Mouse (Mus musculus): Measurements from ENCODE around the gene Cox6b1.

The Cox6b1 gene

GRCm38 (mm10) chr7:30625530-30626384 is at the start of gene Cox6b1:
Gene Cox6b1, minus strand, starts transcription at chr7:30626151.
- DNase-seq (ENCODE audit: low spot score in 2 of 2) = peak; percentile 82

DNA sequence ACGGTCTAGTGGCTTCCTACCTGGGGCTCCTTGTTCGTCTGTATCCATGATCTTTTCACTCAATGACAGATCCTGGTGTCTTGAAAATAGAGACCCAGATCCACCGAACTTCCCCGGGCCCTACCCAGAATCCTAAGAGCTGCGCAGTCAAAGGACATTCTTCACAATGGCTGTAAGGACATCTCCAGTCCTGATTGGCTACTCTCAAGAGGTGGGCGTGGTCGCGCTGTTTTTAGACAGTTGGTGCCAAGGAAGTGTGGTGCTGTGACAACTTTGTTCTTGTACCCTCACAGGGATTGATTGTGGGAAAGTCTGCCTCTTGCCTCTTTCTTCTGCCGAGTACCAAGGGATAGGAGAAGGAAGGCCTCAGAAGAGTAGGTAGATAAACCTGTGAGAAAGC is 45.5 kb upstream of the Cox6b1 start, which contains the start of gene Pmis2:
TSS of gene Pmis2 (minus strand) at position 126 of the 400 bp plus-strand sequence.
- DNase-seq (ENCODE audit: low spot score in 2 of 2) = no peak

DNA sequence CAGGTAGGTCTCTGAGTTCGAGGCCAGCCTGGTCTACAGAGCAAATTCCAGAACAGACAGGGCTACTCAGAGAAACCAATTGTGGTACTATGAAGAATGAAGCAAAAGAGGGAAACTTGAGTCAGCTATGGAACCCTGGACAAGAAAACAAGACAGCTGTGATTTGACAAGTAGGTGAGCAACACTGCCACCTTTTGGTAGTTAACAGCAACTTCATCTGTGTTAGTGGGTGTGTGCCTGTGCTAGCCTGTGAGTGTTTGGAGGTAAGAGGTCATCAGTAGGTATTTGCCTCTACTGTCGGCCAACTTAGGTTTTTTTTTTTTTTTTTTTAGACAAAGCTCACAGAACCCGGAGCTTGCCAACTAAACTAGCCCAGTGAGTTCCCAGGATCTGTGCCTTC is 43.3 kb upstream of the Cox6b1 start:
- DNase-seq (ENCODE audit: low spot score in 2 of 2) = no peak

DNA sequence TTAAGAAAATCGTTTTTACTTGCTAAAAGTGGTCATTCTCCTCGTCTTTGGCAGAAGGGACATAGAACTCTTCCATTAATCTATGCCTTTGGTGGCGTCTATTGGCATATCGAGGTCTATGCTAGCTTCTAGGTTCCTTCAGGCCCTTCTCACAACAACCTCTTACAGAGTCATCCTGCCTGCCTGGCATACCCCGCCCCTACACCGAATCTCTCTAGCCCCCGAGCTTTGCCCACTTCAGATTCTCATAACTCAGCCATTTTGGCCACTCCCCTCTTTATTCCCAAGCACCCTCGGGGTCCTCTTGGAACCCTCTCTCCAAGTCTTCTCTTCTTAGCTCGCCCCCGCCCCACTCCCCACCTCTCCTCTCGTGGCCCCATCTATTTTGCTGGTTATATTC is 39.4 kb upstream of the Cox6b1 start:
- peak in 1 of 2 experiments; percentile 11 for DNase-seq (ENCODE audit: low spot score in 2 of 2)

DNA sequence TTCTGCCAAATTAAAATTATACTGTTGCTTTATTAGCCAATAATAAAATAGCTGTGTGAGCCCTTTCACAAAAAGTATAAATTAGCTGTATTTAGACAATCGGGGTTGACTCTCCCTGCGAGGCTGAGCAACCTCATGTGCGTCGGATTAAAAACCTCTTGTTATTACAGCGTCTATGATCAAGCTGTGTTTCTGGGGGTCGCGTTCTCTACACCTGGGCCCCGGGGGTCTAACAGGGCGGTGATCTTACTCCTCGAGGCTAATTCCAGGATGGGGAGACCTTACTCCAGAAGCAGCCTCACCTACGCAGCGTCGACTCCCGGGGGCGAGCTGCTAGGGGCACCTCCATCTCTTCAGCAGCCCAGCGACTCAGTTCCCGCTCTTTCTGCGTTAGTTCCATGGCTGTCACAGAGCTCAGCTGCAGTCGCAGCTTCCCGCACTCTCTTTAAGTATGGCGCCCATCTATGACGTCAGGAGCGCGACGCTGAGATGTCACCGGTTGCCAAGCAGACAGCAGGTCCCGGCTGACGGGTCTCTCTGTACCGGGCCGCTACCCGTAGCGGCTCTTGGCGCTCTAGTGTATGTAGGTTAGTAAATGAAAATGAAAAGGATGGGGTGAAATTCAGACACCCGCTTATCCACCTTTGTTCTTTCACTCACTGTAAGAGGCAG is 38.7 kb upstream of the Cox6b1 start, which contains the start of gene Haus5:
TSS of gene Haus5 (minus strand) at position 466 of the 672 bp plus-strand sequence.
- DNase-seq (ENCODE audit: low spot score in 2 of 2) = peak; percentile 93 to 94

GRCm38 (mm10) chr7:30649591-30650540 is 23.9 kb upstream of the Cox6b1 start, which contains the start of gene Rbm42:
Gene Rbm42, minus strand, starts transcription at chr7:30650317.
- DNase-seq (ENCODE audit: low spot score in 2 of 2) = peak; percentile 99

DNA sequence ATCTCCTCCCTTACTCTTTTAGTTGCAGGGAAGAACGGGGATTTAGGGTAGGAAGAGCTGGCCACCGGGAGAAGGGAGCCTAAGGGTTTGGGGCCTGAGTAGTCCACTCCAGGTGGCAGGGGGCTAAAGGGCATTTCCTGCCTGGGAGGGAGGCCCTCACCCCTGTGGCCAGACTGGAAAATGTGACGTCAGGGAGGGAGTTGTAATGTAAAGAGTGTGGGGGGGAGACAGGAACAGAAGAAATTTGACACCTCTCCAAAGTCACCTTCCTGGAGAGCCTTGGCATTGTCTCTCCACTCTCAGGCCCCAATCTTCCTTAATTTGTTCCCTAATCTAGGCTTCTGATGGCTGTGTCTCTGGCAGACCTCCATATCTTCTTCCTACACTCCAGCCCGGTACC is 13.1 kb upstream of the Cox6b1 start:
- no peak for DNase-seq (ENCODE audit: low spot score in 2 of 2)

DNA sequence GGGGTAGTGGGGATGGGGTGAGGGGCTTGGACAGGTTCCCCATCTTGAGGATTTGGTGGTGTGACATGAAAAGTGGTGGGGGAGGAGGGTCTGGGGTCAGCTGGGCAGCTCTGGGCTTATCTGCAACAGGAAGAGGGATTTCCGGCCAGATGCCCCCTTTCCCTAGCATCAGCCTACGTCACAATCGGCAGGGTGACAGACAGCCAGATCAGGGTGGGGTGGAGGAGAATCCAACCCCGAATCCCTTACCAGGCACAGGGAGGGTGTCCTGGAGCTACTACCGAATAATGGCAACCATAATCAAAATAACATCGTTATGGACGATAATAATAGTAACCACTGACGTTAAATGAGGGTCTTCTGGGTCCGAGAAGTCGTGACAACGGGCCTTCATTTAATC is 10.4 kb upstream of the Cox6b1 start:
- DNase-seq (ENCODE audit: low spot score in 2 of 2) = no peak

GRCm38 (mm10) chr7:30635752-30636151 is 9.8 kb upstream of the Cox6b1 start, which contains the start of gene Etv2:
Gene Etv2, minus strand, starts transcription at chr7:30635852.
- no peak for DNase-seq (ENCODE audit: low spot score in 2 of 2)

DNA sequence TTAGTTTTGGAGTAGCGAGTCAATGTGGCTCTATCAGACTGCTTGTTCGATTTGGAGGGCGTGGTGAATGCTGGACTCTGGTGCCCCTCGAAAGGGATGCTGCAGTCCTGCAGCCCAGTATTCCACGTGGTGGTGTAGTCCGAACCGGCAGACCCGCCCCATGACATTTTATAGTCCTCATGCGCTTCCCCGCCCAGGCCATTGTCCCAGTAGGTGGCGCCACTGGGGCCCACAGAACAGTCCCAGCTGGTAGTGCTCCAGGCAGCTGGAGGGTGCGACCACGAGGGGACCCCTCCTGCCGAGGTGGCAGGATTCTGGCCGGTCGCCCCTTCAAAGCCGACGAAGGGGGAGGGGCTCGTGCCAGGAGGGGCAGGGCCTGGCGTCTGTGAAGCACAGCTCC is 8.7 kb upstream of the Cox6b1 start:
- no peak for DNase-seq (ENCODE audit: low spot score in 2 of 2)

DNA sequence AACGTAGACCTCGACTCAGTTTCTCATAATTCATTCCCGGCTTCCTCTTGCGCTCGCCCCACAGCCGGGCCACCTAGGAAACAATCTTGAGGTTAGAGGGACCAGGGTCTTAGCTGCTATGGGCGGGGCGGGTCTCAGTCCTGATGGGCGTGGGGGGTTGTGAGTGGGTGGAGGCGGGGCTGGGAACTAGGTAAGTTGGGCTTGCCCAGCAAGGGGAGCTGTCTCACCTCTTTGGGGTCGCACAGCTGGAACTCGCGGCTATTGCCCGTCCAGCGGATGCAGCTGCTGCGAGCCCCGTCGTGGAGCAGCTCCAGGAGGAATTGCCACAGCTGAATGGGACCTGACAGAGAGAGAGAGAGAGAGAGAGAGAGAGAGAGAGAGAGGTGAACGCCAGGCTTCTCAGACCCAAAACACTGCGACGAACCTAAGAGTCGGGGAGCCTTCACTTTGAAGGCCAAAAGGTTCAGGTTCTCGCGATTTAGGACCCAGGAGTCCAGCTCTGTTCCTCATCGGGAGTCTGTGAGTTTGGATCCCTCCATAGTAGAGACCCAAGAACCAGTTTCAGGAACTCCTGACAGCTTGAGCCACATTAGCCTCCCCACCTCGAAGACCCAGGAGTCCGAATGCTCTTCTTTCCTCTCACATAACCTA is 7.9 kb upstream of the Cox6b1 start:
- no peak for DNase-seq (ENCODE audit: low spot score in 2 of 2)

DNA sequence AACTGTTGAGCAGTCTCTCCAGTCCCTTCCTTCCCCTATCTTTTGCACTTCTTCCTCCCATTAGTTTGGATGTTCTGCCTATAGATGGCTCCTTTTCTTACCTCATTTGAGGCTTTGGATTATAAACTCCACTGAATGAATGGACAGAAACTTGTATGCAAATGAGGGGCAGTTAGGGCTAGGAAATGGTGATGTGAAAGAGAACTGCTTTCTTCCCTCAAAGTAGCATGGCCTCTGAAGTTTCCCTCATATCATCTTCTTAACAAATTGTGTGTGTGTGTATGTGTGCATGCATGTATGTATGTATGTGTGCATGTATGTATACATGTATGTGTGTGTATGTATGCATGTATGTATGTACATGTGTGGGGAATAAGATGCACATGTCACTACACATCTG is 3.1 kb upstream of the Cox6b1 start:
- no peak for DNase-seq (ENCODE audit: low spot score in 2 of 2)

GRCm38 (mm10) chr7:30626647-30627046 is 696 bp upstream of the Cox6b1 start:
- no peak for DNase-seq (ENCODE audit: low spot score in 2 of 2)

DNA sequence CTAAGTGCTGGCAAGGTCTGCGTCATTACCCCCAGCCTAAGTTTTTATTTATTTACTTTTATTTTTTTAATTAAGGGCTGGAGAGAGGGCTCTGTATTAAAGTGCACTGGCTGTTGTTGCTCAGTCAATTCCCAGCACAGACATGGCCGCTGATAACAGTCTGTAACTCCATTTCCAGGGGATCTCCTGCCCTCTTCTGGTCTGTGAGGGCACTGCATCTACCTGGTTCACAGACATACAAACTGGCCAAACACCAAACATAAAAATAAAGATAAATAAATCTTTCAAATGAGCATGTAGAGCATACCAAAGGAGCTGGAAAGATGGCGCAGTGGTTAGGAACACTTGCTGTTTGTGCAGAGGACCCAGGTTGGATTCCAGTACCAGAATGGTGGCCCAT is 6.7 kb downstream of the Cox6b1 start:
- DNase-seq (ENCODE audit: low spot score in 2 of 2) = no peak

DNA sequence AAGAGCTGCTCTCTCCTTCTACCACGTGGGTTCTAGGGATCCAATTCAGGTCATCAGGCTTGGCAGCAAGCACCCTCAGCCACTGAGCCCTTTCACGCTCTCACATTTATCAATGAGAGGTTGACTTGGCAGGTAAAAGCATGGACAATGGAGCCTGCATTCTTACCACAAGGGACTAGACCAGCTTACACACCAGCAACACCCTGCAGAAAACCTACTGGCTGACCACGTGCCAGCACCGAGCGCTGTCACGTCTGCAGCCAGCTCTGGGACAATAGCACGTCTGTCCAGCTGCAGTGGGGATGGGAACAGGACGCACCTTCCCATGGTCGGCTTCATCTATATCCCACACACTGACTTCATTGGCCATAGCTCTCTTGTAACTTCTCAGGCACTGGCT is 7.3 kb downstream of the Cox6b1 start:
- no peak for DNase-seq (ENCODE audit: low spot score in 2 of 2)

GRCm38 (mm10) chr7:30615049-30615760 is 10.7 kb downstream of the Cox6b1 start:
- no peak for DNase-seq (ENCODE audit: low spot score in 2 of 2)

DNA sequence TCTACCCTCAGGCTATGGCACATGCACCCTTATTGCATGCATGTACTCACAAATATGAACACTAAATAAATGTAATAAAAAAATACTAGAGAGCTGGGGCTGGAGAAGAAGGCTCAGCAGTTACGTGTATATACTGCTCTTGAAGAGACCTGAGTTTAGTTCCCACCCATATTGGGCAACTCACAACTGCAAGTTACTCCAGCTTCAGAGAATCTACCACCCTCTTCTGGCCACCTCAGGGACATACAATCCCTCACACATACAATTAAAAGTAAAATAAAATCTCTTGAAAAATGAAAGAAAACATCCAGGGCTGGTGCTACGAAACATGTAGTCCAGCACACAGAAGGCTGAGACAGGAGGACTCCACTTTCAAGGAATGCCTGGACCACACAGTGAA is 11.5 kb downstream of the Cox6b1 start:
- no peak for DNase-seq (ENCODE audit: low spot score in 2 of 2)

GRCm38 (mm10) chr7:30613529-30614112 is 12.3 kb downstream of the Cox6b1 start:
- DNase-seq (ENCODE audit: low spot score in 2 of 2) = peak; percentile 24 to 34

DNA sequence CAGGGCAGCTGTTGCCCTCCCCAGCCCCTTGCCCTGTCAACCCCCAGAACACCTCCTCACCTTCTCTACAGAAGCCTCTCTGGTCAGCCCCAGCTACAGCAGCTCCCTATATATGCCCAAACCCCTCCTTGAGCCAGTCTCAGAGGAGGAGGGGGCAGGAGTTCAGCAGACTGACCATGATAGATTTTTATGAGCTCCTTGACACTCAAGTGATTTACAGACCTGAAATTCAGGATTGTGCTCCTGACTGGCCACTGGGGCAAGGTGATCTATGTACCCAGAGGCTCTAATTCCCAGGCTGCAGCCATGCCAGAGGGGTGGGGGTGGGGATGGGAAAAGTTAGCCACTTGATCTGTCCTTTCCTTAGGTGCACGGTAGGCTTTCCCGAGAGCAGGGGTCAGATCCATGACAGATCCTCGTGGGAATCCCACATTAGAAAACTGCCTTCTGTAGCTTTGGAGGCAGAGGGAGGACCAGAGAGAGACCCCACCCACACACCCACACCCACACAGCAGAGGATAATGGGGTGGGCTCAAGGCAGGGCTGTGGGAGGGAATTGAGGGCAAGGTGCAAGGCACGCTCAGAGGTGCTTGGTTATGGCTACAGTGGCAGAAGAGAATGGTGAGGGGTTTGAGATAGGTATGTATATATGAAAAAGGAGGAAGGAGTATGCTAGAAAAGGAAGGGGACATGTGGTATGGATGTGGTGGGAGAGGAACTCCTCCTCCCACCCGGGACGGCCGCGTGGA is 13.1 kb downstream of the Cox6b1 start, which contains the start of gene Upk1a:
TSS of gene Upk1a (minus strand) at position 194 of the 749 bp plus-strand sequence.
- no peak for DNase-seq (ENCODE audit: low spot score in 2 of 2)
